Mouse (Mus musculus) layer of hippocampus, adult 11-12 months (tissue): ENCODE measurements at regions not wholly inside any gene's neighbourhood (a gene's known extent, or its start where the extent isn't known, plus 50 kb on each side); places are given as distances from the start of the nearest gene placed in this dataset.

Experiments
- DNase-seq: peaks from one replicate; pipeline ENCODE4 v3.0.0; 2022; ENCODE audit warnings: low spot score

DNA sequence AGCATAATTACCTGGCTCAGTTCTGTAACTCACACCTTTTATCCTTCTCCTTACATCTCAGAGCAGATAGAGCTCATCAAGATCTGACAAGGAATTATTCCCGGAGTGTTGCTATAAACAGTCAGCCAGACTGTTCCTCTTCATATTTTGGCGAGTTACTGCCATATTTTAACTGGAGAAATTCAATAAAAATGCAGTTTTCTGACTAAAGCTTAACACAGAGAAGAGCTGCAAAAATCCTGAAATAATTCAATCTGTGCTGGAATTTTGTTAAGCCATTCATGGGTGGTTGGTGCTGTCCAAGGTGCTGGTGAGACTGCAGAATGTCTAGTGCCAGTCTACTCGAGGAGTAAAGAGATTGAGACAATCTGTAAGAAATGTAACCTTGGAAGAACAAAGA, 512.6 kb downstream of the Tm4sf1 start:
- DNase-seq = no peak

- peak; percentile 29 for DNase-seq
Measured at GRCm38 (mm10) chr3:56773920-56774319, 527.9 kb downstream of the Tm4sf1 start.

GRCm38 (mm10) chr3:56770225-56770624, 531.6 kb downstream of the Tm4sf1 start:
- no peak for DNase-seq

DNA sequence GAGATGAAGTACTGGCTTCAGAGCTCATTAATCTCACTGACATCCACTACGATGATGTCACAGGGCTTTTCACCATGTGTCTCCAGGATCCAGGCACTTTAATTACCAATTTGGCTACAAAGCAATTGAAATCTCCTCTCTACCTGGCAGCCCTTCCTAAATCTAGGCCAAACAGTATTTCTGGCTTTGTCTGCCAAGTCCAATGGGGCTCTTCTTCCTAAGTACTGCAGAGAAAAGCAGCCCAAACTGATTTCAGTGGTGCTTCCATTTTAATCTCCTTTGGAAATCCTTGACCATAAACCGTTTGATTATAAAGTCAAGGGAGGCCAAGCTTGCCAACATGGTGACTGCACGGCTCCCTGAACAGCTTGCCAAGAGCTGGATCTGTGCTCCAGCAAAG, 534.7 kb downstream of the Tm4sf1 start:
- no peak for DNase-seq

DNA sequence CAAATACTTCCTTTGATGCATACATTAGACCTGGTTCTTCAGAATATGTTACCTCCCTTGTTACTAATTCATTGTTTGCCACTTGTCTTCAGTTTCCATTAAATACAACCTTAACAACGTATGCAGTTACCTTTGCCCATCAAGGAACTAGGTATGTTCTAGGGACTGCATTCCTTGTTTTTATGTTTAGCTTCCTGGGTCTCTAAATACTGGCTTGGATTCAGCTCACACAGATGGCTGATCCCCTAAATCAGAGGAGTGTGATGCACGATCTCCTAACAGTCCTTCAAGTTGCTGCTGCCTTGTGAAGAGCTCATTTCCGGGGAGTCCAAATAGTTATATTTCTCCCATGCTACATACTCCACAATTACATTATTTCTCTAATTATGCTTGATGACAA, 537.5 kb downstream of the Tm4sf1 start:
- DNase-seq = no peak

DNA sequence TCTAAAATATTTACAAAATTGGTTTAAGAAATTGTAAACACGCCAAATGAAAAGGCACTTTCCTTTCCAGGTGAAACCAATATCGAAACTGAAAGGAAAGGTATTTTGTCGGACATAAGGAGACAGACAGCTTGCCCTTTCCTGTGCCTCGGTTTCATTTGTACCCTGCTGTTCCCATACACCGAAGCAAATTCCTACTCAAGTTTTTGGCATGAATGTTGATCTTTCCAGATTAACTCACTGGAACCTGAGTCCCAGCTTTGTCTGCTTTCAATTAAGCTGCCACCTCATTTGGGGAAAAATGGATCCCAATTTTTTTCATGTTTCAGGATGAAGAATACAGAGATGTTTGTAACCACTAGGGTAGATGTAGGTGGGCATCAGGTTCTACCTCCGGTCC, 537.9 kb downstream of the Tm4sf1 start:
- DNase-seq = no peak

GRCm38 (mm10) chr3:56753654-56754053, 548.1 kb downstream of the Tm4sf1 start:
- DNase-seq = no peak

GRCm38 (mm10) chr3:56751926-56752325, 549.9 kb downstream of the Tm4sf1 start:
- DNase-seq = peak; percentile 19

DNA sequence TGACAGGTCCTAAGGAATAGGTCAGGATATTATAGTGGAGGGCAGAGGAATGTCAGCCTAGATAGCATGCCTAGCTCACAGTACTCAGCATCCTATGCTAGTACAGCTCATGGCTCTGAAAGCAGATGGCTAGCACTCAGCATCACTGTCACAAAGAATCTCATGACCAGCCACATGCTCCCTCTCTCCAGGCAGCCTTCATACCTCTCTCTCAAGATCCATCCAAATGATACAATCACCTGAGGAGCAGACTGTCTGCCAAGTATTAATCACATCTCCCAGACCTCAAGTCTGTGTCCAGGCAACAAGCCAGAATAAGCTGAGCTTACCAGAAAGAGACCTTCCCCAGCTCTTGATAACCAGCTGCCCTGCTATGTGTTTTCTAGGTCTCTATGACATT, 557.4 kb upstream of the Nbea start:
- DNase-seq = no peak

DNA sequence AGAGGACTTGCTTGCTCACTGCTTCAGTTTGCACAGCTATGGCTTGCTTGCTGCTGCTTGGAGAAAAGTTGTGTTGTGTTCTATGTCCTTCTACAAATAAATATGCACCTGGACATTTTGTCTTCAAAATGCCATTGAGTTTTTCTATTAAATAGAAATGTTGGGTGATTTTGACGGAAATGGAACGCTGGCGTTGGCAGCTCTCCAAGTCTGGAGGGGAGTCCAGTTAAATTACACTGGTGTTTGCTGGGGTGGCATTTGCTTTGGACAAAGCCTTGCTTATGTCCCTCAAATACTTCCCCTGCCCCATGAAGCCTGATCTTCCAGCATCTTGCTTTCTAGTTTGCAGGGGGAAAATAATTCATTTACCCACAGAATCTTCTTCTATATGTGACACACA, 556.0 kb upstream of the Nbea start:
- no peak for DNase-seq

GRCm38 (mm10) chr3:56730849-56731248, 547.3 kb upstream of the Nbea start:
- DNase-seq = peak; percentile 14

DNA sequence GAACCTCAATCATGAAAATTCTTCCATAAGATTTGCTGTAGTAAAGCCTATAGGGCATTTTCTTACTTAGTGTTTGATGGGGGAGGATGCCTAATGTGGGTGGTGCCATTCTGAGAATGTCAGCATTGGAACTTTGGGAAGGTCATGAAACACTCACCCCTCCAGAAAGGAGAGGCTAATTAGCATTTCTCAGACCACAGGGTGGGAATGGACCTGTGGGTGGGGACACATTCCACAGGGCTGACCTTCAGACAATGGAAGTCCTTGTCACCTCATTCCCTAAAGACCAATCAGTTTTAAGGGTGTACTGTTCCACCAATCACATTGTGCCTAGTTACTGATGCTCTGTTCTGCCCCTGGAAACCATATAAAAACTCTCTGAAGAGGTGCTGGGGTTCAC, 541.5 kb upstream of the Nbea start:
- no peak for DNase-seq

DNA sequence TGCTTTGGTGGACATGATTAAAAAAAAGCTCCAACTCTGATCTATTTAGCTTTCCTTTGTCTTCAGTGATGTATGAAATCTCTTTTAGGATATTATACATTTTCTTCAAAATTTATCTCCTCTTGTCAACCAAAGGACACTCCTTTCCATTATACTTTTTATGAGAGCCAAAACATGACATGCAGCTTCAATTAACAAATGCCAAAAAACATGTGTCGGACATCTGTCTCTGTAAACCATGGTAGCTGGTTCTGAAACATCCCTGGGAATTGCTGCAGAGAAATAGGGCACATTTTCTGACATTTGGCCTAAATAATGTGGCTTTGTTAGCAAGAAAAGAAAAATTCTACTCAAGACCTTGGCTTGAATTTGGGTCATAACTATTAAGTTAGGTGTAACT, 524.8 kb upstream of the Nbea start:
- DNase-seq = no peak

- no peak for DNase-seq
Measured at GRCm38 (mm10) chr3:56707312-56707711, 523.8 kb upstream of the Nbea start.

DNA sequence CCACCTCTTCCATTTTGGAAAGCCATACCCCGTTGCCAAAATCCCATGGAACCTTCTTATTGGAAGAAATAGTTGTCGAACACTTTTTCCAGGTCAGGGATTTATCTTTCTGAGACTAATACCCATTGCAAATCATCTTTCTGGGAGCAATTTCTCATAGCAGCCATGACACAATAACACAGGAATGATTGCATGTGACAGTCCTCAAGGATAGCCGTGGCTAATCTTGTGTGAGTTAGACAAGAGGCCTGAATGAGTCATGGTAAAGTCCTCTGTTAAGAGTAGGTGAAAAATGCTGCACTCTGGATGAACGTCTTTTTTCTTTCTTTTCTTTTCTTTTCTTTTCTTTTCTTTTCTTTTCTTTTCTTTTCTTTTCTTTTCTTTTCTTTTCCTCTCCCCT, 522.5 kb upstream of the Nbea start:
- DNase-seq = no peak

DNA sequence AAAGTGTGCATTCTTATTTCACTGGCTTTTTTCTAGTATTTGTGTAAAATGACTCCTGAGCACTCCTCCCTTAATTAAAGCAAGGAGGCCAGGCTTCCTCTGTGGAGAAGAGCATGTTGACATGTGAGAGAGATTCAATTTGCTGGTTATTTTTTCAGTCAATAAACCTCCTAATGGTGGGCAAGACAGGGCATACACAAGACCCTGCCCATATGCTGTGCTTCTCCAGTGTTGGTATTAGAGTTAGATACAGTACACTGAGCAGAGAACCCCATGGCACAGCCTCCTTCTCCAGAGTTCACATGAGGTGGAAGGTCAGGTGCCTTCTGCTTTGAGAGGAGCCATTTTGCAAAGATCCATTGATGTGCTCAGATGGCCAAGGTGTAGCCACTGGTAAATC, 515.4 kb upstream of the Nbea start:
- DNase-seq = no peak

- peak; percentile 39 for DNase-seq
Measured at GRCm38 (mm10) chr3:56698248-56698647, 514.7 kb upstream of the Nbea start.

GRCm38 (mm10) chr3:56681031-56681430, 497.5 kb upstream of the Nbea start:
- DNase-seq = peak; percentile 39

GRCm38 (mm10) chr3:56668829-56669228, 485.3 kb upstream of the Nbea start:
- no peak for DNase-seq

GRCm38 (mm10) chr3:56660594-56660993, 477.1 kb upstream of the Nbea start:
- DNase-seq = no peak

DNA sequence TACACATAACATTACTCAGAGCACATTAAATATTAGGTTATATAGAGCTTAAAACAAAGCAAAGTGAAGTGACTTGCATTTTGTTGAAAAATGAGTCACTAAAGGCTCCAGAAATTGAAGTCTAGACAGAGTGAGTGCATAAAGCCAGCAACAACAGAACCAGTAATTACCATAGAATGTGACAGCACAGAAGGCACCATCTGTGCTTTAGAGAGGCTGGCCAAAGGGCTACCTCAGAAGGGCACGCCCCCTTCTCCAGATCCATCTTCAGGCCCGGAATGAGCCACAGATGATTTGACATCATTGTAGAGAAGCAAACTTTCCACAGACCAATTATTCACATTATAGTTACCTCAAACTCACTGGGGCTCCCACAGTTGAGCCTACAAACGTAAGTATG, 463.8 kb upstream of the Nbea start:
- DNase-seq = peak; percentile 6
